ENCODE assay signal across 30 mouse cellular contexts in the genomic region with DNA sequence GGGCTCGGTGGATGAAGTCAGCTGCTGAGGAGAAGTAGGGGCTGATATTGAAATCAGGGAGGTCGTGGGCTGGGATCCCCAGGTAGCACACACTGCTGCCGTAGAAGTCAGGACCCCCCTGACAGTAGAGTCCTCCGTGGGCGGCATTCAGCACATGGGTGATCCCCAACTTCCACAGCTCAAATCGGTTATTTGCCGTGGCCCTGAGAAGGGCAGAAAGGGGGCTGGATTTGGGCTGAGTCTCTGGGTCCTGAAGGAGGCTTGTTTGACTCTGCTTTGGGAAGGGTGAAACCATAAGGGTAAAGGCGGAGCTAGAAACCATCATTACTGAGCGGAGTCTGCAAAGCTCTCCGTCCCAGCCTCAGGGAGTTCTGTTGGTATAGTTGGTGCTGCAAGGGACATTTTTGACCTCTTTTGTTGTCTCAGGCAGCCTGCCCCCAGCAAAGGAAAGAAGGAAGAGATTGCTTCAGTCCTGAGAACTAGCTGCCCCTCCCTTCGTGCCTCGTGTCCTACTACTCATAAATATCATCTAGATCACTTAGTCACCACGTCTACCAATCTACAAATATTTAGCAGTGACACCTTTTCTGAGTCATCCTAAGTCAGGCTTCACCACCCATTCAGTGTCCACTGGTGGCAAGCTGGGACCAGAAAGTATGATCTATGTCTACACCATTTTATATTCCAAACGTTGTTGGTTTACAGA. TPM values are rescaled to one million over a fixed set of nuclear protein-coding genes. Genes with fewer than 3 reads are reported as not detected.
DNase-seq lines count a peak whose midpoint lies in the region; ATAC-seq lines count a peak whose summit lies in the region.
"Had no signal": no experiment of that assay in that cellular context is flagged by ENCODE, and none has a peak within 500 bp of the region (broad histone marks: within the 10 kb centered on the region; RNA-seq: fewer than 3 reads in every experiment).

No protein-coding gene starts in this region.

- no peak overlapping the region for H3K27ac ChIP-seq in limb, embryonic 10.5 days
- H3K27ac ChIP-seq: embryonic facial prominence, embryonic 12.5 days; forebrain, embryonic 10.5 days; hindbrain, embryonic 14.5 days; kidney, postnatal 0 days; limb, embryonic 15.5 days; liver, embryonic 15.5 days; macrophage; midbrain, embryonic 10.5 days; midbrain, embryonic 15.5 days; neural tube, embryonic 13.5 days had no signal

- no peak for ATAC-seq in megakaryocyte, adult 5-6 weeks (ENCODE audit: poor library complexity, severe bottlenecking)
- ATAC-seq: forebrain, embryonic 16.5 days; inflammation-experienced regulatory T-cells, adult 6 months; midbrain, embryonic 15.5 days had no signal

- peaks cover 19% of the 10 kb centered on the region for H3K27me3 ChIP-seq in megakaryocyte, embryonic 14.5 days (replicated peaks)
- H3K27me3 ChIP-seq in limb, embryonic 10.5 days (ENCODE audit: low read depth, poor library complexity, severe bottlenecking) = no peaks in the 10 kb centered on the region
- H3K27me3 ChIP-seq: CH12.LX; liver, embryonic 15.5 days; midbrain, embryonic 15.5 days; neural tube, embryonic 13.5 days had no signal

- 75% methylated on average over 14 of the region's 14 CpGs for WGBS in limb, embryonic 10.5 days

- H3K36me3 ChIP-seq in megakaryocyte, embryonic 14.5 days (replicated peaks; ENCODE audit: low read length) = no peaks in the 10 kb centered on the region
- no peaks in the 10 kb centered on the region for H3K36me3 ChIP-seq in limb, embryonic 10.5 days
- H3K36me3 ChIP-seq: embryonic facial prominence, embryonic 12.5 days; forebrain, embryonic 10.5 days; heart, embryonic 12.5 days; limb, embryonic 15.5 days; liver, embryonic 15.5 days; midbrain, embryonic 10.5 days; midbrain, embryonic 15.5 days; neural tube, embryonic 13.5 days had no signal

- H3K9me3 ChIP-seq in megakaryocyte, embryonic 14.5 days = no peaks in the 10 kb centered on the region
- H3K9me3 ChIP-seq in limb, embryonic 10.5 days (replicated peaks) = no peaks in the 10 kb centered on the region
- H3K9me3 ChIP-seq: embryonic facial prominence, embryonic 12.5 days; forebrain, embryonic 10.5 days; heart, embryonic 12.5 days; limb, embryonic 15.5 days; liver, embryonic 15.5 days; midbrain, embryonic 10.5 days; midbrain, embryonic 15.5 days; neural tube, embryonic 13.5 days had no signal

- DNase-seq in heart, adult 11 months = peak; percentile 90
- no peak for DNase-seq in heart, adult 9 months (ENCODE audit: low spot score in 2 of 2)
- peak; percentile 8 for DNase-seq in NIH3T3 (ENCODE audit: low read depth)
- DNase-seq in natural killer cell, adult 2 months (ENCODE audit: low spot score in 2 of 2) = peak; percentile 31 to 37
- no peak for DNase-seq in limb, embryonic 10.5 days (ENCODE audit: low spot score)
- no peak for DNase-seq in Muller cell, postnatal 12 days (ENCODE audit: inconsistent ontology term)
- DNase-seq: layer of hippocampus, postnatal 36 days had no signal

- H3K4me1 ChIP-seq in megakaryocyte, embryonic 14.5 days = peaks cover 60% of the 10 kb centered on the region
- H3K4me1 ChIP-seq in limb, embryonic 10.5 days = peaks cover 41% of the 10 kb centered on the region

- peak overlapping the region; percentile 74 for H3K4me3 ChIP-seq in megakaryocyte, embryonic 14.5 days (replicated peaks)
- no peak overlapping the region for H3K4me3 ChIP-seq in limb, embryonic 10.5 days
- H3K4me3 ChIP-seq: embryonic facial prominence, embryonic 12.5 days; forebrain, embryonic 10.5 days; heart, embryonic 12.5 days; limb, embryonic 15.5 days; liver, embryonic 15.5 days; midbrain, embryonic 10.5 days; midbrain, embryonic 15.5 days; neural tube, embryonic 13.5 days had no signal

RNA-seq across cellular contexts. Expression of gene Samd8, which starts 2.7 kb away (rescaled TPM):
- polyA plus RNA-seq in megakaryocyte, embryonic 14.5 days (2012; ENCODE audit: insufficient read depth, low replicate concordance) = 1.7 and 4.1 TPM in 2 replicates
- total RNA-seq in megakaryocyte, adult 5-6 weeks (2015) = 10.2 and 13.1 TPM in 2 replicates
- 12.9 and 16.7 TPM in 2 replicates for total RNA-seq in megakaryocyte, adult 5-6 weeks (2017)
- polyA plus RNA-seq in limb, embryonic 10.5 days (2016; fragmentation: Nextera tagmentation; extraction: Ambion mirVana) = 9.3 and 11.7 TPM in 2 replicates

RNA-seq across cellular contexts. Expression of gene Dusp13, which starts 3.4 kb away (rescaled TPM):
- 0.25 TPM in 1 of 2 replicates, not detected in the other for polyA plus RNA-seq in megakaryocyte, embryonic 14.5 days (2012; ENCODE audit: insufficient read depth, low replicate concordance)
- total RNA-seq in megakaryocyte, adult 5-6 weeks (2015) = not detected in 2 replicates
- not detected in 2 replicates for total RNA-seq in megakaryocyte, adult 5-6 weeks (2017)
- not detected in 2 replicates for polyA plus RNA-seq in limb, embryonic 10.5 days (2016; fragmentation: Nextera tagmentation; extraction: Ambion mirVana)
- total RNA-seq: CH12.LX; heart, postnatal 4 days; left cerebral cortex, postnatal 4 days had no signal
- polyA plus RNA-seq: brain, embryonic 14.5 days; embryonic facial prominence, embryonic 12.5 days; forebrain, embryonic 10.5 days; forebrain, embryonic 16.5 days; heart, postnatal 0 days; inflammation-experienced regulatory T-cells, adult 6 months; kidney, postnatal 0 days; lung, embryonic 14.5 days; midbrain, embryonic 10.5 days; midbrain, embryonic 15.5 days; neural tube, embryonic 13.5 days had no signal

RNA-seq across cellular contexts. Expression of gene Dupd1, which starts 33.2 kb away (rescaled TPM):
- polyA plus RNA-seq in megakaryocyte, embryonic 14.5 days (2012; ENCODE audit: insufficient read depth, low replicate concordance) = not detected in 2 replicates
- not detected in 2 replicates for total RNA-seq in megakaryocyte, adult 5-6 weeks (2015)
- total RNA-seq in megakaryocyte, adult 5-6 weeks (2017) = not detected in 2 replicates
- polyA plus RNA-seq in limb, embryonic 10.5 days (2016; fragmentation: Nextera tagmentation; extraction: Ambion mirVana) = 0.45 TPM in 1 of 2 replicates, not detected in the other
- total RNA-seq: CH12.LX; ES-E14; left cerebral cortex, postnatal 4 days had no signal
- polyA plus RNA-seq: forebrain, embryonic 10.5 days; hindbrain, embryonic 14.5 days; inflammation-experienced regulatory T-cells, adult 6 months; kidney, postnatal 0 days; lung, embryonic 14.5 days; macrophage; midbrain, embryonic 10.5 days; midbrain, embryonic 15.5 days; neural tube, embryonic 13.5 days; spleen, adult 2 months had no signal

Comparison
In these comparisons a context has a peak if more than half of its experiments do, and no peak if none do; other contexts are left out.
1. DNase-seq: peak in heart, adult 11 months (single experiment), NIH3T3 (single experiment) and natural killer cell, adult 2 months (2 of 2); none in heart, adult 9 months (0 of 2), limb, embryonic 10.5 days (single experiment) and Muller cell, postnatal 12 days (single experiment).